Mouse (Mus musculus) adrenal gland, adult 8-10 months (tissue): Measurements from ENCODE around the gene 2310002L09Rik. TPM values are rescaled to one million over a fixed set of nuclear protein-coding genes. Genes with fewer than 3 reads are reported as not detected.
"Not testable (repeated sequence)": the region's sequence is repeated elsewhere in the genome, so short reads cannot be mapped to it uniquely, and the experiment has no call there.

ENCODE experiments used
- DNase-seq: peaks from one replicate; pipeline ENCODE4 v3.0.0; 2022
- total RNA-seq, 4 experiments: library from RNA; stranded (reverse); gene quantifications; 2 replicates each; pipeline ENCODE4 v1.2.4; 2022

The 2310002L09Rik gene
- total RNA-seq, result not detected

GRCm38 (mm10) chr4:73950375-73950896 lies at the start of gene 2310002L09Rik:
Gene 2310002L09Rik, minus strand, starts transcription at chr4:73950846.
- DNase-seq, result no peak

GRCm38 (mm10) chr4:73980454-73980853 lies 29.8 kb upstream of the 2310002L09Rik start:
- DNase-seq, result no peak

GRCm38 (mm10) chr4:73920660-73921059 lies 30.0 kb downstream of the 2310002L09Rik start, which contains the start of gene Gm11756:
Gene Gm11756, minus strand, starts transcription at chr4:73920760.
- DNase-seq, result not testable (repeated sequence)

- not testable (repeated sequence) for DNase-seq
Observed at GRCm38 (mm10) chr4:73905853-73906252, 44.8 kb downstream of the 2310002L09Rik start, which contains the start of gene Gm13871. Gene Gm13871, minus strand, starts transcription at chr4:73905953.

GRCm38 (mm10) chr4:73891012-73891411 lies 59.6 kb downstream of the 2310002L09Rik start, which contains the start of gene Gm11757:
Gene Gm11757, minus strand, starts transcription at chr4:73891112.
- not testable (repeated sequence) for DNase-seq

Other genes with a start within 250 kb of the 2310002L09Rik start
- gene Rasef, start 159.9 kb downstream of the 2310002L09Rik start, total RNA-seq, result under 1 TPM in 2 of 4 experiments, not detected in 2; 0.03 to 0.09 TPM
- gene Gm11758, start 74.6 kb downstream of the 2310002L09Rik start, total RNA-seq, result not detected
- gene Gm11757, start 59.7 kb downstream of the 2310002L09Rik start, total RNA-seq, result not detected
- not detected for gene Gm13871, start 44.9 kb downstream of the 2310002L09Rik start, total RNA-seq
- gene Gm11756, start 30.1 kb downstream of the 2310002L09Rik start, total RNA-seq, result not detected
- gene Frmd3, start 62.6 kb upstream of the 2310002L09Rik start, total RNA-seq, result under 1 TPM; 0.31 to 0.52 (median 0.39) TPM